Comparison of ENCODE assay signal across 26 mouse cellular contexts in the genomic region with DNA sequence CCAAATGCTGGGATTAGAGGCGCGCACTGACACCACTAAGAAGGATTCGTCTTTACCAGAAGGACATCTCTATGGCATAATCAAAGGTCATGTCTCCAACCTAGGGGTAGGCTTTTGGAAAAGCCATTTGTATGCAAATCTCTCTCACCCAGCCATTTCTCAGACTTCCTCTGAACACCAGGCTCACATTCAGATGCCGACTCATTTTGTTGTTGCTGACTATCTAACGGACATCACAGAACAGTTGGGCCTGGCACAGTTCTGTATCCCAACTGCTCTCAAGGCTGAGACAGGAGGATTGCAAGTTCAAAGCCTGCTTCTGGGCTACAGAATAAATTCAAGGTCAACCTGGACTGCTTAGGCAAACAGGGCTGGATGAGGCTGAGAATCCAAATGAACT. TPM values are rescaled to one million over a fixed set of nuclear protein-coding genes. Genes with fewer than 3 reads are reported as not detected.
DNase-seq lines count a peak whose midpoint lies in the region; ATAC-seq and TF ChIP-seq lines count a peak whose summit lies in the region.
"Had no signal": no experiment of that assay in that cellular context is flagged by ENCODE, and none has a peak within 500 bp of the region (broad histone marks: within the 10 kb centered on the region; RNA-seq: fewer than 3 reads in every experiment).

No protein-coding gene starts in this region.

- intact Hi-C loops in left cerebral cortex, postnatal 14 days (cut with DNase I): no loop called here

- TF ChIP-seq POLR2A in ES-Bruce4 (IDR thresholded peaks at IDR 0.05; ENCODE audit: insufficient read depth, low read length) (no peak), MEL (IDR thresholded peaks at IDR 0.05; ENCODE audit: control insufficient read depth in 1 of 2, insufficient read depth in 1 of 2, low read depth in 1 of 2, low read length in 2 of 2, poor library complexity in 1 of 2) (no peak)

- no peaks in the 10 kb centered on the region for H3K9me3 ChIP-seq in E14TG2a.4 (ENCODE audit: low read length)
- H3K9me3 ChIP-seq in ES-Bruce4 (replicated peaks; ENCODE audit: control insufficient read depth, insufficient read depth, low read length, poor library complexity, severe bottlenecking): no peaks in the 10 kb centered on the region
- no peaks in the 10 kb centered on the region for H3K9me3 ChIP-seq in MEL (replicated peaks; ENCODE audit: insufficient read depth, low read length)
- H3K9me3 ChIP-seq in forebrain, embryonic 14.5 days (replicated peaks; ENCODE audit: control insufficient read depth, low read length): no peaks in the 10 kb centered on the region
- H3K9me3 ChIP-seq: embryonic facial prominence, embryonic 10.5 days; embryonic facial prominence, embryonic 12.5 days; forebrain, embryonic 13.5 days; G1E had no signal

- no peak overlapping the region for H3K4me2 ChIP-seq in forebrain, embryonic 14.5 days (ENCODE audit: low read length)
- H3K4me2 ChIP-seq: embryonic facial prominence, embryonic 12.5 days; forebrain, embryonic 13.5 days had no signal

- 88% methylated on average over 5 of the region's 5 CpGs for WGBS in forebrain, embryonic 14.5 days

- TF ChIP-seq RAD21 in MEL (IDR thresholded peaks at IDR 0.05; ENCODE audit: low read depth, low read length): no peak

- H3K36me3 ChIP-seq in E14TG2a.4 (ENCODE audit: insufficient read depth, low read length) (no peaks in the 10 kb centered on the region), ES-Bruce4 (ENCODE audit: control insufficient read depth, insufficient read depth, low read length, poor library complexity, severe bottlenecking) (no peaks in the 10 kb centered on the region), MEL (ENCODE audit: control insufficient read depth in 1 of 2, insufficient read depth in 2 of 2, low read length in 2 of 2) (peaks cover 0 to 5% of the 10 kb centered on the region in 2 experiments; a peak in 2 of 4 replicates)
- H3K36me3 ChIP-seq in forebrain, embryonic 14.5 days (ENCODE audit: control insufficient read depth, insufficient read depth, low read length): no peaks in the 10 kb centered on the region
- H3K36me3 ChIP-seq: embryonic facial prominence, embryonic 10.5 days; embryonic facial prominence, embryonic 12.5 days; G1E had no signal

- peaks cover 3% of the 10 kb centered on the region; the same call in 1 of the 2 replicates for H3K79me2 ChIP-seq in MEL (ENCODE audit: control insufficient read depth, insufficient read depth, low read length, poor library complexity)

- H3K27ac ChIP-seq in ES-Bruce4 (ENCODE audit: insufficient read depth, low read length) (peak overlapping the region; percentile 71; the same call in 1 of the 2 replicates), MEL (ENCODE audit: control insufficient read depth, low read depth, low read length) (no peak overlapping the region)
- no peak overlapping the region for H3K27ac ChIP-seq in forebrain, embryonic 14.5 days (ENCODE audit: low read depth, low read length)
- H3K27ac ChIP-seq: embryonic facial prominence, embryonic 10.5 days; embryonic facial prominence, embryonic 12.5 days; forebrain, embryonic 13.5 days had no signal

- H3K27me3 ChIP-seq in E14TG2a.4 (ENCODE audit: insufficient read depth, low read length) (peaks cover 8% of the 10 kb centered on the region), ES-Bruce4 (ENCODE audit: control insufficient read depth, insufficient read depth, low read length, poor library complexity, severe bottlenecking) (no peaks in the 10 kb centered on the region), MEL (ENCODE audit: control insufficient read depth in 1 of 2, insufficient read depth in 2 of 2, low read length in 2 of 2) (no peaks in the 10 kb centered on the region)
- H3K27me3 ChIP-seq in forebrain, embryonic 14.5 days (replicated peaks; ENCODE audit: control insufficient read depth, insufficient read depth, low read length): no peaks in the 10 kb centered on the region
- H3K27me3 ChIP-seq: embryonic facial prominence, embryonic 12.5 days had no signal

- no peak for ATAC-seq in forebrain, embryonic 14.5 days
- ATAC-seq: forebrain, embryonic 13.5 days; forebrain, embryonic 16.5 days had no signal

- H3K4me3 ChIP-seq in E14TG2a.4 (replicated peaks; ENCODE audit: low read length): 0 out of 2 replicates have a peak overlapping the region, but pooled peaks have one; percentile 10
- H3K4me3 ChIP-seq in ES-Bruce4 (ENCODE audit: low read depth, low read length): no peak overlapping the region
- H3K4me3 ChIP-seq in MEL (ENCODE audit: control insufficient read depth in 1 of 2, insufficient read depth in 1 of 2, low read depth in 2 of 2, low read length in 2 of 2): no peak overlapping the region
- no peak overlapping the region for H3K4me3 ChIP-seq in forebrain, embryonic 14.5 days (ENCODE audit: low read depth, low read length)
- H3K4me3 ChIP-seq: embryonic facial prominence, embryonic 10.5 days; embryonic facial prominence, embryonic 12.5 days; forebrain, embryonic 13.5 days had no signal

- H3K4me1 ChIP-seq in E14TG2a.4 (replicated peaks; ENCODE audit: low read depth, low read length) (peaks cover 71% of the 10 kb centered on the region), ES-Bruce4 (ENCODE audit: control insufficient read depth, insufficient read depth, low read length) (no peaks in the 10 kb centered on the region), MEL (ENCODE audit: control insufficient read depth in 1 of 2, insufficient read depth in 2 of 2, low read length in 2 of 2) (peaks cover 2 to 13% of the 10 kb centered on the region in 2 experiments; a peak in 3 of 4 replicates)
- H3K4me1 ChIP-seq in forebrain, embryonic 14.5 days (ENCODE audit: control insufficient read depth, insufficient read depth, low read length): no peaks in the 10 kb centered on the region
- H3K4me1 ChIP-seq: embryonic facial prominence, embryonic 12.5 days; forebrain, embryonic 13.5 days had no signal

- TF ChIP-seq EP300 in ES-Bruce4 (IDR thresholded peaks at IDR 0.05; ENCODE audit: insufficient read depth, low read depth, low read length) (no peak), MEL (IDR thresholded peaks at IDR 0.05; ENCODE audit: low read depth in 1 of 2, low read length in 2 of 2) (peak in 1 of 2 experiments; percentile 56; a peak in 2 of 4 replicates)

- H3K9ac ChIP-seq in ES-Bruce4 (ENCODE audit: low read depth, poor library complexity, severe bottlenecking) (no peak overlapping the region), MEL (ENCODE audit: control insufficient read depth, low read depth, low read length, poor library complexity, severe bottlenecking) (no peak overlapping the region)
- H3K9ac ChIP-seq in forebrain, embryonic 14.5 days (ENCODE audit: low read length): no peak overlapping the region
- H3K9ac ChIP-seq: embryonic facial prominence, embryonic 12.5 days; forebrain, embryonic 13.5 days had no signal

- DNase-seq in MEL (ENCODE audit: low read depth, low spot score) (peak; percentile 33), ZHBTc4 (ENCODE audit: low read depth, low spot score) (peak; percentile 49)
- DNase-seq in embryo, embryonic 10.5 days (ENCODE audit: low spot score): no peak
- no peak for DNase-seq in left cerebral cortex, postnatal 14 days (ENCODE audit: low spot score in 2 of 2)
- DNase-seq in forebrain, embryonic 14.5 days (ENCODE audit: low spot score): no peak
- DNase-seq: adrenal gland, adult 2 months; adrenal gland, postnatal 10 days; adrenal gland, postnatal 25 days; cerebellum, adult 11 months; cerebellum, adult 18-20 months; cerebellum, adult 8-10 months; cerebellum, adult 9-11 months; cerebellum, postnatal 14 days; cerebellum, postnatal 36 days had no signal

- TF ChIP-seq CTCF in E14TG2a.4 (conservative IDR thresholded peaks at IDR 0.05; ENCODE audit: low read length): no peak
- TF ChIP-seq CTCF in ES-Bruce4 (IDR thresholded peaks at IDR 0.05; ENCODE audit: low read depth, low read length): no peak
- no peak for TF ChIP-seq CTCF in MEL (IDR thresholded peaks at IDR 0.05 in 2 of 3, conservative IDR thresholded peaks at IDR 0.05 in 1 of 3; ENCODE audit: control insufficient read depth in 1 of 3, insufficient read depth in 1 of 3, low read depth in 2 of 3, low read length in 3 of 3, poor library complexity in 1 of 3, severe bottlenecking in 1 of 3)

RNA-seq across cellular contexts. Expression of gene Chrnb1, which starts 8.4 kb away (rescaled TPM):
- 10.1 and 12.1 TPM in 2 replicates for polyA plus RNA-seq in ES-Bruce4 (2011; ENCODE audit: insufficient read depth, insufficient read length, low read depth, missing spikeins)
- 0.31 and 0.33 TPM in 2 replicates for total RNA-seq in MEL (2012; rRNA removed)
- 1 to 10 TPM in 1 of 2 experiments, not detected in 1; 1.6 TPM for polyA plus RNA-seq in MEL (2012; ENCODE audit: insufficient read depth in 1 of 2, insufficient read length in 2 of 2, low read depth in 1 of 2, low replicate concordance in 2 of 2, missing spikeins in 1 of 2)
- under 1 TPM; 0.76 to 0.79 TPM for total RNA-seq in left cerebral cortex, postnatal 14 days (2021)
- polyA plus RNA-seq in forebrain, embryonic 14.5 days (2014; fragmentation: Nextera tagmentation; extraction: Ambion mirVana): 0.68 and 1.4 TPM in 2 replicates

RNA-seq across cellular contexts. Expression of gene Fgf11, which starts 14.4 kb away (rescaled TPM):
- 1.8 and 2.5 TPM in 2 replicates for polyA plus RNA-seq in ES-Bruce4 (2011; ENCODE audit: insufficient read depth, insufficient read length, low read depth, missing spikeins)
- total RNA-seq in MEL (2012; rRNA removed): 4.8 and 5.1 TPM in 2 replicates
- 10 to 100 TPM in 1 of 2 experiments, not detected in 1; 26.8 TPM for polyA plus RNA-seq in MEL (2012; ENCODE audit: insufficient read depth in 1 of 2, insufficient read length in 2 of 2, low read depth in 1 of 2, low replicate concordance in 2 of 2, missing spikeins in 1 of 2)
- 10 to 100 TPM; 15.4 to 20.4 TPM for total RNA-seq in left cerebral cortex, postnatal 14 days (2021)
- polyA plus RNA-seq in forebrain, embryonic 14.5 days (2014; fragmentation: Nextera tagmentation; extraction: Ambion mirVana): 2.9 and 3.0 TPM in 2 replicates

RNA-seq across cellular contexts. Expression of gene Tmem102, which starts 18.1 kb away (rescaled TPM):
- polyA plus RNA-seq in ES-Bruce4 (2011; ENCODE audit: insufficient read depth, insufficient read length, low read depth, missing spikeins) (10.1 and 11.6 TPM in 2 replicates), MEL (2012; ENCODE audit: insufficient read depth in 1 of 2, insufficient read length in 2 of 2, low read depth in 1 of 2, low replicate concordance in 2 of 2, missing spikeins in 1 of 2) (1 to 10 TPM in 1 of 2 experiments, not detected in 1; 2.4 TPM)
- total RNA-seq in MEL (2012; rRNA removed): 0.29 and 0.31 TPM in 2 replicates
- total RNA-seq in left cerebral cortex, postnatal 14 days (2021): not detected
- 0.15 and 0.52 TPM in 2 replicates for polyA plus RNA-seq in forebrain, embryonic 14.5 days (2014; fragmentation: Nextera tagmentation; extraction: Ambion mirVana)
- total RNA-seq: adrenal gland, postnatal 25 days; common myeloid progenitor, adult 5-6 weeks; G1E had no signal
- polyA plus RNA-seq: G1E had no signal

RNA-seq across cellular contexts. Expression of gene Zbtb4, which starts 21.6 kb away (rescaled TPM):
- polyA plus RNA-seq in ES-Bruce4 (2011; ENCODE audit: insufficient read depth, insufficient read length, low read depth, missing spikeins) (3.6 and 4.8 TPM in 2 replicates), MEL (2012; ENCODE audit: insufficient read depth in 1 of 2, insufficient read length in 2 of 2, low read depth in 1 of 2, low replicate concordance in 2 of 2, missing spikeins in 1 of 2) (1 to 10 TPM in 1 of 2 experiments, not detected in 1; 2.7 TPM)
- total RNA-seq in MEL (2012; rRNA removed): 1.4 and 2.4 TPM in 2 replicates
- 10 to 100 TPM; 71.1 to 86.9 TPM for total RNA-seq in left cerebral cortex, postnatal 14 days (2021)
- polyA plus RNA-seq in forebrain, embryonic 14.5 days (2014; fragmentation: Nextera tagmentation; extraction: Ambion mirVana): 2.1 and 2.8 TPM in 2 replicates

RNA-seq across cellular contexts. Expression of gene Slc35g3, which starts 25.5 kb away (rescaled TPM):
- polyA plus RNA-seq in ES-Bruce4 (2011; ENCODE audit: insufficient read depth, insufficient read length, low read depth, missing spikeins) (not detected in 2 replicates), MEL (2012; ENCODE audit: insufficient read depth in 1 of 2, insufficient read length in 2 of 2, low read depth in 1 of 2, low replicate concordance in 2 of 2, missing spikeins in 1 of 2) (under 1 TPM in 1 of 2 experiments, not detected in 1; 0.22 TPM)
- 0.08 TPM in 1 of 2 replicates, not detected in the other for total RNA-seq in MEL (2012; rRNA removed)
- not detected for total RNA-seq in left cerebral cortex, postnatal 14 days (2021)
- polyA plus RNA-seq in forebrain, embryonic 14.5 days (2014; fragmentation: Nextera tagmentation; extraction: Ambion mirVana): 0.56 TPM in 1 of 2 replicates, not detected in the other
- total RNA-seq: adrenal gland, adult 2 months; adrenal gland, postnatal 10 days; adrenal gland, postnatal 25 days; adrenal gland, postnatal 4 days; common myeloid progenitor, adult 5-6 weeks had no signal
- polyA plus RNA-seq: adrenal gland, adult 2 months; embryonic facial prominence, embryonic 12.5 days; embryonic facial prominence, embryonic 14.5 days; forebrain, embryonic 11.5 days; frontal cortex, adult 2 months had no signal

Comparison
In these comparisons a context has a peak if more than half of its experiments do, and no peak if none do; other contexts are left out.
1. DNase-seq: peak in MEL (single experiment) and ZHBTc4 (single experiment); none in embryo, embryonic 10.5 days (single experiment), left cerebral cortex, postnatal 14 days (0 of 2) and forebrain, embryonic 14.5 days (single experiment).